Mouse (Mus musculus) left cerebral cortex, adult 2 months (tissue): Measurements from ENCODE around the gene Chrna9. TPM values are rescaled to one million over a fixed set of nuclear protein-coding genes. Genes with fewer than 3 reads are reported as not detected.

Experiments
- DNase-seq, 2 experiments: peaks; one replicate each; pipeline ENCODE4 v3.0.0; 2021 to 2022; ENCODE audit warnings: low spot score in 2 of 2, mixed read lengths in 1 of 2; ENCODE audit errors: extremely low spot score in 1 of 2
- H3K27ac ChIP-seq: fragments of 200-600 bp; 2 replicates; pipeline ENCODE4 v1.8.1; 2022
- H3K4me3 ChIP-seq: fragments of 200-600 bp; 2 replicates; pipeline ENCODE4 v1.8.1; 2022
- CTCF ChIP-seq: fragments of 200-600 bp; IDR thresholded peaks from 2 replicates; pipeline ENCODE4 v1.8.1; 2022; ENCODE audit warnings: antibody characterized with exemption, mild to moderate bottlenecking, moderate library complexity
- intact Hi-C: fragments of 180-260 bp; cut with DNase I; formaldehyde crosslinking; loops from one replicate; pipeline ENCODE4 v1.15.1; 2025
- long read RNA-seq, 2 experiments: library from polyadenylated mRNA; stranded (forward); transcript quantifications; one replicate each; pipeline ENCODE4 v2.0.0; 2021; ENCODE audit warnings: borderline mapping rate in 2 of 2
- total RNA-seq, 2 experiments: library from RNA; stranded (reverse); gene quantifications; 2 replicates each; pipeline ENCODE4 v1.2.3; 2021

Chrna9 gene
- total RNA-seq = not detected
- long read RNA-seq, experiment 1 = 0 reads
- long read RNA-seq, experiment 2 = 0 reads

DNA sequence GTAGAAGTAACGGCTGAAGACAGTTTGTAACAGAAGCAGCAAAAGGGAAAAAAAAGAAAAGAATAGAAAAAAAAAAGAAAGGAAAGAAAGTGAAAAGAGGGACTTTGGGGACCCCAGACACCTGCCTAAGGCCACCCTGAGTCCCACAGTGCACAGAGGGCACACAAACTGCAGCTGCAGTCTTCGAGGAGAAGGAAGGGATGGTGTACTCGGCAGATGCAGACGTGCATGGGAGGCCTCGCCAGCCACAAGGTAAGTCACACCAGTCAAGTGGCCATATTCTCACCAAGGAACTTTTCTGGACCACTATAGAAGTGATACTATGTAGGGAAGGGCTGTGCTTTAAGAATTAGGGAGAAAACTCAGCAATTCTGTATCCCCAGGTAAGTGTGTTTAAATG lies at the start of gene Chrna9:
Gene Chrna9 (plus strand): TSS at position 139 of the 400 bp plus-strand sequence.
- intact Hi-C loops = loop anchor here (5.0 kb wide), 2 partner anchors 172 to 232 kb away; partner anchors contain the start of gene N4bp2
- no peak for TF ChIP-seq CTCF
- no peak for DNase-seq
- Histone ChIP-seq H3K4me3 (no peak within 1 kb of the TSS), H3K27ac (no peak within 1 kb of the TSS)

DNA sequence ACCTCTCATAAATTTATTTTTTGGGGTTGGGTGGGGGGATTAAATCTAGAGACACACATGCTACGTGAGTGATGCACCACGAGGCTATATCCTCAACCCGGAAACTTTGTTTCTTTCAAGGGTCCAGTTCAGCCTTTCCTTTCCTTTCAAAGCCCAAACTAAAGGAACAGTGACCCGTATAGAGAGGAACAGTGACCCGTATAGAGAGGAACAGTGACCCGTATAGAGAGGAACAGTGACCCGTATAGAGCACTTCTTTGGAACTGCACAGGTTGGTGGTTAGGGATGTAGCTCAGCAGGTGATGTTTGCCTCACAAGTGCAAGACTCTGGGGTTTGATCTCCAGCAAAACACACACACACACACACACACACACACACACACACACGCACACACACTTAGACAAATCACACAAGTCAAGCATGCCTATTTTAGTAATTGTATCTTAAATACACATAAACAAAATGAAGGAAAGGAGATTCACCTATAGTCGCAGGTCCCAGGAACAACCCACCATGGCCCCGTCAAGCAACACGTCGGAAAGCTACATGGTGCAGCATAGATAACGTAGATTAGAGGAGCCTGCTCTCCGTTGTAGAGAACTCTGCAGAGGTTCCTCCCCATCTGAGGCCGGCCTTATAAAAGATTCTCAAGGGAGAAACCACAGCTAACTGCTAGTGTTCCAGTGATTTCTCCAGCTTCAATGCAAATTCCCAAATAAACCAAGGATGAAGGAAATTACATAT lies 48.9 kb upstream of the Chrna9 start:
- no peak overlapping the region for H3K4me3 ChIP-seq
- intact Hi-C loops = no loop called here
- no peak for TF ChIP-seq CTCF
- no peak for DNase-seq
- H3K27ac ChIP-seq = no peak overlapping the region

DNA sequence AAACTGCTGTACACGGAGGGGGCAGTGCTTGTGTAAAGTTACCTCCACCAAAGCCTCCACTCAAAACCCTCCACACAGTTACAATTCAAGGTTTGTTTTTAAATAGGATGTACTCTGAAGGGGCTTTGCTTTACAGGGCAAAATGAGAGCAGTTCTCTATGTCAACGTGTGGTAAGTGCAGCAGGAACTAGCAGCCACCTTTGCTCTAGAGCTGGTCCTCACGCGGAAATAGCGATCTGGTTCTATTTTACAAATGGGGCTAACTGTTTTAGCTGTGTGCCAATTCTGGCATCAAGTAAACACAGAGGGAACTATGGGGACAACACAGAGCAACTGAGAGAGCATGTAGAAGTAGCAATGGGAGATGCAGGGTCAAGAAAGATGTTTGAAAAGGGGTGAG lies 46.6 kb upstream of the Chrna9 start:
- DNase-seq = no peak
- Histone ChIP-seq H3K4me3 (no peak overlapping the region), H3K27ac (no peak overlapping the region)
- no peak for TF ChIP-seq CTCF
- intact Hi-C loops = no loop called here

- H3K27ac ChIP-seq = no peak overlapping the region
- no peak for TF ChIP-seq CTCF
- no peak overlapping the region for H3K4me3 ChIP-seq
- intact Hi-C loops = no loop called here
- no peak for DNase-seq
Observed at GRCm38 (mm10) chr5:65888998-65889397, 45.7 kb upstream of the Chrna9 start.

GRCm38 (mm10) chr5:65891251-65891826 lies 43.4 kb upstream of the Chrna9 start:
- intact Hi-C loops = no loop called here
- Histone ChIP-seq H3K27ac (no peak overlapping the region), H3K4me3 (no peak overlapping the region)
- DNase-seq = no peak
- no peak for TF ChIP-seq CTCF

DNA sequence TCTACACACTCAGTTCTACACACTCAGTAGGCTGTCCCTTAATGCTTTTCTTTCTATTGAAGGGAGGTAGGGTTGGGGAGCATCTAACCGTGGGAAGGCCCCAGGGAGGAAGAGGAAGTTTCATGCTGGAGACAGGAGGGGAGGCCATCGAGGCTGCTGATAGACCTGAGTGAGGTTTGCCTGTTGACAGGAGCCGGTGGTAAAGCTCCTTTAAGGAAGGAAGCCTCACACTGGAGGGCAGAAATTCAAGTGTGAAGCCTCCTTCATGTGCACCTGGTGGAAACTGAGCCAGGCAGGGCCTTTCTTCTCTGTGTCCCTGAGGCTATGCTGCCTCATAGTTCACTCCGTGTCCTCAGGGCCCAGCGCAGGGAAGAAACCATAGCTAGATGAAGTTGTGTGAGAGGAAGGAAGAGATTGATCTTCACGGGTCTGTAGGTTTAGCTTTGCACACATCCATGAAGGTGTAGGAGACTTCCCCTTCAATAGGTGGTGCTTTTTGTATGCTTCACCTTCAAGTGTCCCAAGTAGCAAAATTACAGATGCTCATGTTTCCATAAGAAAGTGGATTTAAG lies 39.5 kb upstream of the Chrna9 start:
- Histone ChIP-seq H3K4me3 (no peak overlapping the region), H3K27ac (no peak overlapping the region)
- TF ChIP-seq CTCF = no peak
- DNase-seq = no peak
- intact Hi-C loops = no loop called here

GRCm38 (mm10) chr5:65895764-65896163 lies 39.0 kb upstream of the Chrna9 start:
- TF ChIP-seq CTCF = no peak
- intact Hi-C loops = no loop called here
- Histone ChIP-seq H3K27ac (no peak overlapping the region), H3K4me3 (no peak overlapping the region)
- DNase-seq = no peak

DNA sequence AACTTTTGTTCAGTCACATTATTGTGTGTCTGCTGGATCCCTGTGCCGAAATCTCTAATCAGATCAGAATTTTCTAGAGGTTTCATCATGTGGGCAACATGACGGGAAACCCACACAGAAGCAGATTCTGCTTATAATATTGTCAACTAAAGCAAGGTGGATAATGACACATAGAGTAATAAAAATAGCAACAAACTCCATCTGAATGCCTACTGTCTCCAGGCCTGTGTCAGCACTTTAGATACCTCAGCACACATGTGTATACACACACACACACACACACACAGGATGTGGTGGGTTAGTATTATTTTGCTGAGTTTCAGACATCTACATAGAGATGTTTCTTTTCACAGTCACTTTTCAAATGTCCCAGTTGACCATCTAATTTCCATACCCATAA lies 37.0 kb upstream of the Chrna9 start:
- intact Hi-C loops = no loop called here
- no peak for TF ChIP-seq CTCF
- DNase-seq = no peak
- Histone ChIP-seq H3K4me3 (no peak overlapping the region), H3K27ac (no peak overlapping the region)

DNA sequence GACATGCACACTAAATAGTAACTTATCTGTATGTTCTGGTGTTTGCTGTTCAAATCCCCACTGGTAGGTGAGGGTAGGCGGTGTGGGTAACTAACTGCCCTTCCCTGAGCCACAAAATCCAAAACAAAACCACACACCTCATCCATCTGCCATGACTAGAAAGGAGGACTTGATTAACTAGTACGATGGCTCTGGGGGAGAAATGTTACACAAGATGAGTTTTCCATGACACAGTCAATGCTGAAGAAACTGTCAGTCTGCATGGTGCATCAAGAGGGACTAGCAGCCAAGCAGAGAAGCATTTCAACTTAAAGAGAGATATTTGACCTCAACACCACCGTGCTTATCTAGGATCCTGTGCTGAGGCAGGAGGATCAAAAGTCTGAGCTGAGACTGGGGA lies 36.0 kb upstream of the Chrna9 start:
- Histone ChIP-seq H3K4me3 (no peak overlapping the region), H3K27ac (no peak overlapping the region)
- no peak for DNase-seq
- no peak for TF ChIP-seq CTCF
- intact Hi-C loops = no loop called here

GRCm38 (mm10) chr5:65900113-65900512 lies 34.6 kb upstream of the Chrna9 start:
- H3K4me3 ChIP-seq = no peak overlapping the region

GRCm38 (mm10) chr5:65900862-65901265 lies 33.9 kb upstream of the Chrna9 start:
- no peak for DNase-seq
- Histone ChIP-seq H3K27ac (no peak overlapping the region), H3K4me3 (no peak overlapping the region)
- intact Hi-C loops = no loop called here
- no peak for TF ChIP-seq CTCF

More at GRCm38 (mm10) chr5:65900113-65900512, 34.6 kb upstream of the Chrna9 start:
- intact Hi-C loops = no loop called here
- DNase-seq = no peak
- TF ChIP-seq CTCF = no peak
- H3K27ac ChIP-seq = no peak overlapping the region

- intact Hi-C loops = no loop called here
- TF ChIP-seq CTCF = no peak
- DNase-seq = no peak
- no peak overlapping the region for H3K4me3 ChIP-seq
- no peak overlapping the region for H3K27ac ChIP-seq
Observed at GRCm38 (mm10) chr5:65901868-65902418, 32.8 kb upstream of the Chrna9 start.
